Mouse (Mus musculus) CH12.LX (cell line): ENCODE measurements around the gene Hectd2.

ENCODE experiments used
- CHD2 ChIP-seq: IDR thresholded peaks from 2 replicates; pipeline ENCODE4 v1.6.1; 2011; ENCODE audit warnings: low read length, improper control_type of control experiment
- CTCF ChIP-seq, 2 experiments: IDR thresholded peaks in 1 of 2; conservative IDR thresholded peaks in 1 of 2; 2 replicates each; pipeline ENCODE4 v1.5.1; 2011 to 2012; ENCODE audit warnings: low read depth in 2 of 2, low read length in 2 of 2, improper control_type of control experiment in 1 of 2, inconsistent platforms in 1 of 2, mild to moderate bottlenecking in 1 of 2, moderate library complexity in 1 of 2
- E2F4 ChIP-seq: IDR thresholded peaks from 2 replicates; pipeline ENCODE4 v1.6.1; 2011; ENCODE audit warnings: low read depth, low read length, improper control_type of control experiment; ENCODE audit not compliant: insufficient replicate concordance
- ELF1 ChIP-seq: IDR thresholded peaks from 2 replicates; pipeline ENCODE4 v1.6.1; 2014; ENCODE audit warnings: low read depth, mild to moderate bottlenecking, inconsistent platforms, low read length, improper control_type of control experiment
- EP300 ChIP-seq: IDR thresholded peaks from 2 replicates; pipeline ENCODE4 v1.6.1; 2011; ENCODE audit warnings: low read length, improper control_type of control experiment
- GABPA ChIP-seq: IDR thresholded peaks from 2 replicates; pipeline ENCODE4 v1.6.1; 2012; ENCODE audit warnings: low read depth, low read length, improper control_type of control experiment, inconsistent platforms; ENCODE audit not compliant: insufficient replicate concordance
- JUND ChIP-seq: conservative IDR thresholded peaks from 2 replicates; pipeline ENCODE4 v1.6.1; 2011; ENCODE audit warnings: low read depth, low read length, improper control_type of control experiment
- KAT2A ChIP-seq: IDR thresholded peaks from 2 replicates; pipeline ENCODE4 v1.6.1; 2012; ENCODE audit warnings: low read length, improper control_type of control experiment, inconsistent platforms; ENCODE audit not compliant: insufficient replicate concordance
- MAX ChIP-seq: IDR thresholded peaks from 2 replicates; pipeline ENCODE4 v1.6.1; 2011; ENCODE audit warnings: low read length, improper control_type of control experiment
- POLR2A ChIP-seq: IDR thresholded peaks from 2 replicates; pipeline ENCODE4 v1.6.1; 2011; ENCODE audit warnings: low read depth, mild to moderate bottlenecking, improper control_type of control experiment, low read length
- TCF12 ChIP-seq: IDR thresholded peaks from 2 replicates; pipeline ENCODE4 v1.6.1; 2014; ENCODE audit warnings: low read depth, mild to moderate bottlenecking, inconsistent platforms, low read length, improper control_type of control experiment
- USF2 ChIP-seq: conservative IDR thresholded peaks from 2 replicates; pipeline ENCODE4 v1.6.1; 2011; ENCODE audit warnings: low read depth, low read length, improper control_type of control experiment

DNA sequence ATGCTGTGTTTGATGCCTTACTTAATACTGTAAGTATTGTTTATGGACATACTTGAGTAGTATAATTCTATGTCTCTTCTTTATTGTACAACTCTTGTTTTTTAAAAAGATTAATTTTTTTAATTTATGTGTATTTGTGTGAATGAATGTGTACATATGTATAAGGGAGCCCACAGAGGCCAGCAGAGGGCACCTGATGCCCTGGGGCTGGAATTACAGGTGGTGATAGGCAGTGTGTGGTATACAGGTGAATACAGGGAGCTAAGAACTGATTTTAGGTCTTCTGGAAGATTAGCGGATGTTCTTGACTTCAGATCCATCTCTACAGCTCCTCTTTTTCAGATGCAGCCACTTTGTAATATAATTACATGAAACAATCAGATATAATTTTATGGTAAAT is 31.1 kb downstream of the Hectd2 start:
- peak in 1 of 2 experiments; percentile 48; a peak in 2 of 4 replicates for TF ChIP-seq CTCF (conservative IDR thresholded peaks at IDR 0.05 in 1 of 2, IDR thresholded peaks at IDR 0.05 in 1 of 2; ENCODE audit: low read depth in 2 of 2, low read length in 2 of 2)
- no peak for TF ChIP-seq TCF12
- TF ChIP-seq MAX, result no peak
- TF ChIP-seq POLR2A, result no peak
- no peak for TF ChIP-seq EP300
- no peak for TF ChIP-seq USF2
- TF ChIP-seq GABPA, result no peak
- no peak for TF ChIP-seq CHD2
- TF ChIP-seq E2F4, result no peak
- TF ChIP-seq KAT2A, result no peak
- no peak for TF ChIP-seq JUND
- TF ChIP-seq ELF1, result no peak
